Mouse (Mus musculus) heart, postnatal 0 days (tissue): ENCODE data around the gene Slco2b1.

Source experiments
- CTCF ChIP-seq: IDR thresholded peaks from 2 replicates; pipeline ENCODE4 v1.5.1; 2016; ENCODE audit warnings: antibody characterized with exemption, control low read depth, low read depth
- EP300 ChIP-seq: IDR thresholded peaks from 2 replicates; pipeline ENCODE4 v1.6.1; 2016; ENCODE audit warnings: antibody characterized with exemption, low read depth

GRCm38 (mm10) chr7:99664571-99665485, 46.3 kb downstream of the Slco2b1 start:
- TF ChIP-seq CTCF, result no peak
- no peak for TF ChIP-seq EP300
